Mouse (Mus musculus): Measurements from ENCODE around the gene Tacc2.

Gene Tacc2

GRCm38 (mm10) chr7:130617591-130617990 lies 40.4 kb downstream of the Tacc2 start:
- no peak for DNase-seq (ENCODE audit: low read depth)

DNA sequence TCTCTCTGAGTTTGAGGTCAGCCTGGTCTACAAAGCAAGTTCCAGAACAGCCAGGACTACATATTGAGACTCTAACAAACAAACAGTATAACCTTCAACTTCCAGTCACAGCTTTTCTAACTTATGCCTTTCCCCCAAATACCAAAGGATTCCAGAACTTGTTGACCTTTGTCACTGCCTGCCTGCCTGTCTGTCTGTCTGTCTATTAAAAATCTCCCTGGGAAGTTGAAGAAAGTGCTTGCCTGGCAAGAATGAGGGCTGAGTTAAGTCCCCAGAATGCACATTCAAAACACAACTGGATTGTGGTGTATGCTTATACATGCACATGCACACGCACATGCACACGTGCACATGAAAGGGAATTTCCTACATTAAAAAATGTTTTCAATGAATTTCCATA lies 43.8 kb downstream of the Tacc2 start:
- no peak for DNase-seq (ENCODE audit: low read depth)

GRCm38 (mm10) chr7:130621953-130622352 lies 44.7 kb downstream of the Tacc2 start:
- peak; percentile 19 for DNase-seq (ENCODE audit: low read depth)

- DNase-seq (ENCODE audit: low read depth): no peak
Observed at GRCm38 (mm10) chr7:130622359-130622758, 45.1 kb downstream of the Tacc2 start.

- no peak for DNase-seq (ENCODE audit: low read depth)
Observed at GRCm38 (mm10) chr7:130624299-130624698, 47.1 kb downstream of the Tacc2 start.

DNA sequence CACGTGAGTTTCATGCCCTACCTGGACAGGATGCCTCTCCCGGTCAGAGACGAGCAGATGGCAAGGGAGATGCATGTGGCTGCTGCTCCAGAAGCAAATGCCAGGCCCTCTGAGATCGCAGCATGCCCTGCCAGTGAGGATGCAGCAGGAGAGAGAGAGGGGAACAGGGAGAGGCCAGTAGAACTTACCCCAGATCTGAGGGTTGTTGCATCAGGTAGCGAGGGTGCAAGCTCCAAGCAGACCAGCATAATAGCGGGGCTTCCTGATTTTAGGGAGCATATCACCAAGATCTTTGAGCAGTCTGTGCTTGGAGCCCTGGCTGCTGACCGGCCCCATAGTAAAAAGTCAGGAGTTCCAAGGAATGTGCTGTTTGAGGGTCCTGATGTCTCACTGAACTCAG lies 48.1 kb downstream of the Tacc2 start:
- DNase-seq (ENCODE audit: low read depth): no peak

DNA sequence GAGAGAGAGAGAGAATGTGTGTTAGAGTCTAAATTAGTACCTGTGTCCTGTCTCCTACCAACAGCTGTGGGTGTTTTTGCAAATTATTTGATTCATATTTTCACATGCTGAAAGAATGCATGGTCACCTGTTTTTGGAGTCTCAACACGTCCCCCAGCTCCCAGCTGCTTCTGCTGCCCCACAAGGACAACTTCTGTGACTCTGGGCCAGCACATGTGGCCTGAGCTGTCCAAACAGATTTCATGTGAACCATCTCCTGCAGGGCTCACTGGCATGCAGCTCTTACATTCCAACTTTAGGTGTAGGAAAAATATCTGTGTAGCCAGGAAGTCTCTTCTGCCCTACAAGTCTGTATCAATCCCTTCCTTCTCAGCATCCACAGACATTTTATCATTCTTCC lies 51.4 kb downstream of the Tacc2 start:
- peak; percentile 55 for DNase-seq (ENCODE audit: low read depth)

- no peak for DNase-seq (ENCODE audit: low read depth)
Observed at GRCm38 (mm10) chr7:130629999-130630398, 52.8 kb downstream of the Tacc2 start.

DNA sequence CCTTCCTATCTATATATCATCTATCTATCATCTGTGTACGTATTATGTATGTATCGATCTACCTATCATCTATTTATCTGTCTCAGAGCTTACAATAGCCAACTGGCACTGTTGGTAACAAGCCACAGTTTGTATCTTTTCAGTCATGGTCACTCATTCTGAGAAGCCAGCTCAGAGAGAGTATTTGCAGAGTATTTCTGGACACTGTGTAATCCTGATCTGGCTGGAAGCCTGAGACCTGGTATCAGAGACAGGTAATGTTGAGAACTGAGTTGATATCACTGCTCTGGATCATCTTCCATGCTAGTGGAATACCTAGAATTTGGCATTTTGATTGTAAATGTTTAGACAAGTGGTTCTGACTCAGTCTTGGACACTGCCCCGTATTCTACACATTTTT lies 53.7 kb downstream of the Tacc2 start:
- no peak for DNase-seq (ENCODE audit: low read depth)

- DNase-seq (ENCODE audit: low read depth): no peak
Observed at GRCm38 (mm10) chr7:130631553-130632378, 54.5 kb downstream of the Tacc2 start.

GRCm38 (mm10) chr7:130632379-130632732 lies 55.1 kb downstream of the Tacc2 start:
- no peak for DNase-seq (ENCODE audit: low read depth)

GRCm38 (mm10) chr7:130634259-130634871 lies 57.1 kb downstream of the Tacc2 start:
- no peak for DNase-seq (ENCODE audit: low read depth)

- DNase-seq (ENCODE audit: low read depth): no peak
Observed at GRCm38 (mm10) chr7:130635212-130635611, 58.0 kb downstream of the Tacc2 start.

- no peak for DNase-seq (ENCODE audit: low read depth)
Observed at GRCm38 (mm10) chr7:130636274-130636673, 59.0 kb downstream of the Tacc2 start.

- DNase-seq (ENCODE audit: low read depth): peak; percentile 32
Observed at GRCm38 (mm10) chr7:130636902-130637301, 59.7 kb downstream of the Tacc2 start.

DNA sequence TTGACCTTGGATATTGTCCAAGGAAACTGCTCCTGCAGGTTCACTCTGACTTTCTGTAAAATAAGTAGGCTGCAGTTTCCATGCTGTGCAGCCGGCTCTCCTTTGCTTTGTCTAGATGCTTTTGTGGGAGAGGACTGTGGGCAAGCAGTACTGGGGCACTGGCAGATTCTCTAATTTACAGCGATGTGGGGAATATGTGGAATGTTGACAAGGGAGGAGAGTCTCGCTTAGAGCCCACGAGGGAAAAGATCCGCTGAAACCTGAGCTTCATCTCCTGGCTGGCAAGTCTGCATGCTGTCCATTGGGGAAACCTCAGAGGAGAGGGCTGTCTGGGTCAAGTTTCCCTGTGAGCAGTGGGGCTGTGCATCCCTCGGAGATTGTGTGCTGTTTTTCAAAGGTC lies 60.6 kb downstream of the Tacc2 start:
- peak; percentile 39 for DNase-seq (ENCODE audit: low read depth)

DNA sequence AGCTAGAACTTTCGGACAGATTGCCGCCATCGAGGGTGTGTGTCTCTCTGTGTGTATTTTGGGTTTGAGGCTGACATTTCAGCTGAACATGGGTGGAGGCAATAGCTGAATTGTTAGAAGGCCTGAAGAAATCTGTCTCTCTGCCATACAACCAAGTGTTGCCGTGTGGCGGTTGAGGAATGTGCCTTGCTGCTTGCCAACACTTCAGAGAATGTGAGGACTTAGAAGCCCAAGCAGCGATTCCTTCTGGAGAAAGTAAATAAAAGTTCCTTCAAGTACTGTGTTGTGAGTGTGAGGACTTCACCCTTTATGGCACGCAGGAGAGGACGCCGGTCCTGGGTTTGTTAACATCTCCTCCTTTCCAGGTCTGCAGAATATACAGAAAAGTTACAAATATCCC lies 63.4 kb downstream of the Tacc2 start:
- DNase-seq (ENCODE audit: low read depth): peak; percentile 71

GRCm38 (mm10) chr7:130645332-130645993 lies 68.2 kb downstream of the Tacc2 start:
- no peak for DNase-seq (ENCODE audit: low read depth)

GRCm38 (mm10) chr7:130645994-130646761 lies 68.9 kb downstream of the Tacc2 start:
- DNase-seq (ENCODE audit: low read depth): peak; percentile 85

DNA sequence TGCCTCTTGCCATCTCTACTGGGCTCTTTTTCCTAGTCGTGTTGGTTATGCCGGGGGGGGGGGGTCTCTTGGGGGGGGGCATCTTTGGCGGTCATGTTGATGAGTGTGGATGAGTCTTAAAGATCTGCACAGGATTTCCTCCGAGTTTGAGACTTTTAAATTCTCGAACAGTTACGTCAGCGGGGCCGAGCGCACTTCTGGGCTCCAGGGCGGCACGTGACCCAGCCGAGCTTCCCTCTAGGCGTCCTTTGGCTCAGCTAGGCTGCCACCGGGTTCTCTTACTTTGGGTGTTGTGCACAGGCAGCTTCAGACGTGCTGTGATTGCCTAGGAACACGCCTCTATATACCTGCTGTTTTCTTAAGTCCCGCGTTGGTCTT lies 69.5 kb downstream of the Tacc2 start:
- DNase-seq (ENCODE audit: low read depth): peak; percentile 90

- no peak for DNase-seq (ENCODE audit: low read depth)
Observed at GRCm38 (mm10) chr7:130648061-130648460, 70.8 kb downstream of the Tacc2 start.

DNA sequence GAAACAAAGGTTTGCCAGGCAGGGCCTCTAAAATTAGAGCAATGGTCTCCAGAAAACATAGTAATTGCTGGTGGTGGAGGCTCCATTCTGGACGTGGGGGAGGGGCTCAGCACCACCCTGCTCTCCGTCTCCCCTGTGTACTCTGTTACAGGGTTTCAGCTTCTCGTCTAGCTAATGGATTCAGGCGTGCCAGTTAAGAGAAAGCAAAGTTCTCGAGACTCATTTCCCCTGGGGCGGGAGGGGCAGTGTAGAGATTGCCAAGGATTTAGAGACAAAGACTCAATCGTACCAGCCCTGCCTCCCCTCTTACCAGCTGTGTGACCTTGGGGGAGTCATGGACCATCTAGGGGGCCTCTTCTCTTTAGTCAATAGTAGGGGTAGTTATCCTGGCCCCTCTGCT lies 72.0 kb downstream of the Tacc2 start:
- DNase-seq (ENCODE audit: low read depth): no peak

Data from NIH3T3 (cell line).